Mouse (Mus musculus) limb, embryonic 14.5 days (tissue): ENCODE measurements around the gene Gm39115. TPM values are rescaled to one million over a fixed set of nuclear protein-coding genes. Genes with fewer than 3 reads are reported as not detected.

Experiments
- ATAC-seq: fragments of 200-750 bp; cut with Nextera tagmentation; 2 replicates; pipeline ENCODE4 v1.8.0; 2017; ENCODE audit warnings: low read depth, moderate number of reproducible peaks, moderate TSS enrichment; ENCODE audit not compliant: low FRiP score
- DNase-seq: peaks from one replicate; pipeline ENCODE4 v3.0.0-alpha.2; 2015; ENCODE audit warnings: low spot score
- H3K27ac ChIP-seq: fragments of 300-500 bp; sonication (generic); replicated peaks from 2 replicates; pipeline ENCODE4 v1.5.1; 2014; ENCODE audit warnings: low read depth, mild to moderate bottlenecking, low read length, moderate library complexity, mixed read lengths
- H3K27me3 ChIP-seq: fragments of 300-500 bp; sonication (generic); 2 replicates; pipeline ENCODE4 v1.6.1; 2014; ENCODE audit warnings: low read length, mixed read lengths; ENCODE audit not compliant: control insufficient read depth, insufficient read depth
- H3K36me3 ChIP-seq: fragments of 300-500 bp; sonication (generic); 2 replicates; pipeline ENCODE4 v1.6.1; 2014; ENCODE audit warnings: mild to moderate bottlenecking, low read length, moderate library complexity, mixed read lengths; ENCODE audit not compliant: control insufficient read depth, insufficient read depth
- H3K4me1 ChIP-seq: fragments of 300-500 bp; sonication (generic); 2 replicates; pipeline ENCODE4 v1.6.1; 2014; ENCODE audit warnings: antibody characterized with exemption, low read length, mixed read lengths; ENCODE audit not compliant: control insufficient read depth, insufficient read depth
- H3K4me2 ChIP-seq: fragments of 300-500 bp; sonication (generic); replicated peaks from 2 replicates; pipeline ENCODE4 v1.6.1; 2014; ENCODE audit warnings: low read depth, mild to moderate bottlenecking, low read length, moderate library complexity; ENCODE audit not compliant: severe bottlenecking
- H3K4me3 ChIP-seq: fragments of 300-500 bp; sonication (generic); replicated peaks from 2 replicates; pipeline ENCODE4 v1.5.1; 2014; ENCODE audit warnings: low read length
- H3K9ac ChIP-seq: fragments of 300-500 bp; sonication (generic); 2 replicates; pipeline ENCODE4 v1.6.1; 2014; ENCODE audit warnings: mild to moderate bottlenecking, low read depth, low read length, moderate library complexity; ENCODE audit not compliant: severe bottlenecking
- H3K9me3 ChIP-seq: fragments of 300-500 bp; sonication (generic); 2 replicates; pipeline ENCODE4 v1.6.1; 2016; ENCODE audit warnings: low read length; ENCODE audit not compliant: control insufficient read depth
- POLR2A ChIP-seq: fragments of 200-500 bp; IDR thresholded peaks from 2 replicates; pipeline ENCODE4 v1.8.0; 2012; ENCODE audit warnings: inconsistent platforms, mild to moderate bottlenecking, moderate library complexity, borderline replicate concordance; ENCODE audit not compliant: insufficient read depth, insufficient read length; ENCODE audit errors: extremely low read depth
- WGBS: fragments of 180-500 bp; shearing (Covaris S2); extraction: QIAGEN DNeasy Blood & Tissue Kit; methylation state at CpG from one replicate; pipeline ENCODE4 v1.1.7; 2014; 5-methylcytosine and 5-hydroxymethylcytosine counted together
- polyA plus RNA-seq, 2 experiments: library from polyadenylated mRNA; depleted of rRNA in 1 of 2; stranded (reverse) in 1 of 2; unstranded in 1 of 2; fragments of >200 nt; fragmentation: Nextera tagmentation in 1 of 2; extraction: Ambion mirVana in 1 of 2; gene quantifications; 2 replicates each; pipeline versions ENCODE4 v1.2.1 to v1.2.3; 2012 to 2014

The Gm39115 gene
- polyA plus RNA-seq, 2 experiments, result not detected

- peaks cover 46% of the 10 kb centered on the region for H3K27me3 ChIP-seq
- no peak for TF ChIP-seq POLR2A
- peak within 1 kb of the TSS; percentile 66 for H3K4me3 ChIP-seq
- WGBS, result under 1% methylated on average over 39 of the region's 63 CpGs
- ATAC-seq (peak; percentile 92), DNase-seq (peak; percentile 78)
- H3K4me2 ChIP-seq, result peak within 1 kb of the TSS; percentile 91
- H3K9ac ChIP-seq, result peak within 1 kb of the TSS; percentile 68
- H3K4me1 ChIP-seq, result 0 out of 2 replicates have a peak, but pooled peaks cover 12% of the 10 kb centered on the region
- no peak within 1 kb of the TSS for H3K27ac ChIP-seq
- no peaks in the 10 kb centered on the region for H3K9me3 ChIP-seq
- no peaks in the 10 kb centered on the region for H3K36me3 ChIP-seq
These were observed 40.5 kb downstream of the Gm39115 start, which contains the start of gene Dusp8 for GRCm38 (mm10) chr7:142095183-142095931. Gene Dusp8, minus strand, starts transcription at chr7:142095843.

- WGBS, result 3% methylated on average over 70 of the region's 89 CpGs
- Histone ChIP-seq H3K27me3 (peaks cover 46% of the 10 kb centered on the region), H3K27ac (no peak overlapping the region), H3K9me3 (no peaks in the 10 kb centered on the region), H3K9ac (peak overlapping the region; percentile 68), H3K4me2 (peak overlapping the region; percentile 91), H3K36me3 (no peaks in the 10 kb centered on the region), H3K4me3 (peak overlapping the region; percentile 66), H3K4me1 (0 out of 2 replicates have a peak, but pooled peaks cover 12% of the 10 kb centered on the region)
- DNase-seq (no peak), ATAC-seq (peak; percentile 62)
- no peak for TF ChIP-seq POLR2A
These were observed 41.3 kb downstream of the Gm39115 start for GRCm38 (mm10) chr7:142094301-142095143.

GRCm38 (mm10) chr7:142093696-142094240 lies 42.1 kb downstream of the Gm39115 start:
- Histone ChIP-seq H3K9me3 (no peaks in the 10 kb centered on the region), H3K4me1 (peaks cover 17% of the 10 kb centered on the region; the same call in 1 of the 2 replicates), H3K36me3 (no peaks in the 10 kb centered on the region), H3K27ac (no peak overlapping the region), H3K9ac (no peak overlapping the region), H3K4me2 (peak overlapping the region; percentile 91), H3K27me3 (peaks cover 46% of the 10 kb centered on the region), H3K4me3 (peak overlapping the region; percentile 66)
- no peak for TF ChIP-seq POLR2A
- DNase-seq (no peak), ATAC-seq (no peak)
- WGBS, result 32% methylated on average over 6 of the region's 6 CpGs

- peaks cover 17% of the 10 kb centered on the region; the same call in 1 of the 2 replicates for H3K4me1 ChIP-seq
- H3K4me3 ChIP-seq, result no peak overlapping the region
- WGBS, result 50% methylated on average over 1 of the region's 1 CpGs
- peaks cover 46% of the 10 kb centered on the region for H3K27me3 ChIP-seq
- no peaks in the 10 kb centered on the region for H3K9me3 ChIP-seq
- DNase-seq (no peak), ATAC-seq (no peak)
- H3K4me2 ChIP-seq, result 0 out of 2 replicates have a peak overlapping the region, but pooled peaks have one; percentile 3
- no peak for TF ChIP-seq POLR2A
- H3K36me3 ChIP-seq, result no peaks in the 10 kb centered on the region
- H3K27ac ChIP-seq, result no peak overlapping the region
- no peak overlapping the region for H3K9ac ChIP-seq
These were observed 42.8 kb downstream of the Gm39115 start for GRCm38 (mm10) chr7:142092991-142093390.

- H3K9ac ChIP-seq, result no peak overlapping the region
- H3K4me3 ChIP-seq, result no peak overlapping the region
- H3K36me3 ChIP-seq, result no peaks in the 10 kb centered on the region
- no peak for DNase-seq
- peaks cover 17% of the 10 kb centered on the region; the same call in 1 of the 2 replicates for H3K4me1 ChIP-seq
- no peak for ATAC-seq
- WGBS, result 0% methylated on average over 4 of the region's 4 CpGs
- TF ChIP-seq POLR2A, result no peak
- peaks cover 38% of the 10 kb centered on the region for H3K27me3 ChIP-seq
- no peak overlapping the region for H3K27ac ChIP-seq
- no peak overlapping the region for H3K4me2 ChIP-seq
- no peaks in the 10 kb centered on the region for H3K9me3 ChIP-seq
These were observed 44.0 kb downstream of the Gm39115 start for GRCm38 (mm10) chr7:142091848-142092247.
